Mouse (Mus musculus) right cerebral cortex, postnatal 4 days (tissue): ENCODE measurements around the gene Camkmt.

ENCODE experiments used
- DNase-seq: peaks from one replicate; pipeline ENCODE4 v3.0.0-alpha.2; 2022

The Camkmt gene

GRCm38 (mm10) chr17:85090120-85091099, at the start of gene Camkmt, which contains the start of gene Prepl:
Gene Camkmt (plus strand): TSS chr17:85090552.
Gene Prepl (minus strand): TSS chr17:85090241.
- DNase-seq: peak; percentile 90

GRCm38 (mm10) chr17:85040913-85041312, 49.4 kb upstream of the Camkmt start:
- DNase-seq: no peak

DNA sequence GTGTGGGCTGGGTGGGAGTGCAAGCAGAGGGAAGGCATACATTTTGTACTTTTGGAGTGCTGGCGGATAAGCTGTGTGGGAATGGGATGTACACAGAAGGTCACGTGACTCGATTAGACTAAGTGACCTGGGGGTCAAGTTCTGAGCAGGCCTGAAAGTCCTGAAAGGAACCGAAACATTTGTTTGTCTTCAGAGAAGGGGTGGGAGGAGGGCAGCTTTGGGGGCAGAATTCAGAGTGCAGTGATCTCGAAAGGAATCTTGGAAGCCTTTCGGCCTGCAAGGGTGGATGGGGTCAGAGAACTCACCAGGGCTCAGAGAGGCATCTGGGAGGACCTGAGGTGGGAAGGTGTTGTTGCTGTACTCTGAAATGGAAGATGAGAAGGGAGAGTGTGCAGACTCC, 47.9 kb upstream of the Camkmt start:
- DNase-seq: no peak

DNA sequence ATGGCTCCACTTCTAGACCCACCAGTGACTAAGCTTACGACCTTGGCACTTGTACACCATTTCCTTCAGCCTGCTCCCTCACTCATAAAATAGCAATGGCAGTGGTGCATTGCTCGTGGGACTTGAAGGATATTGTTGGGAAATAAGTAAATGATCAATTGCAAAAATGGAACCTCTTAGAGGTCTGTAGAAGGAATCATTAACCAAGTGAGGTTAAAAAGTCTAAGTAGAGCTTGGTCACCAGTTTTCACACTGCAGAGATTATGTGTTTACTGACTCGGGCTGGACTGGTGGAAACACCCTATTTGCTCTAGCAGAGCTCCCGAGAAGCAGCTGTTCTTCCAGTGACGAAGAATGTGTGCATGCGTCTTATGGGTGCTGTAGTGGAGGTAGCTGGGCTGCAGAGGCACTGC, 46.9 kb upstream of the Camkmt start:
- no peak for DNase-seq

GRCm38 (mm10) chr17:85044466-85044865, 45.9 kb upstream of the Camkmt start:
- no peak for DNase-seq

DNA sequence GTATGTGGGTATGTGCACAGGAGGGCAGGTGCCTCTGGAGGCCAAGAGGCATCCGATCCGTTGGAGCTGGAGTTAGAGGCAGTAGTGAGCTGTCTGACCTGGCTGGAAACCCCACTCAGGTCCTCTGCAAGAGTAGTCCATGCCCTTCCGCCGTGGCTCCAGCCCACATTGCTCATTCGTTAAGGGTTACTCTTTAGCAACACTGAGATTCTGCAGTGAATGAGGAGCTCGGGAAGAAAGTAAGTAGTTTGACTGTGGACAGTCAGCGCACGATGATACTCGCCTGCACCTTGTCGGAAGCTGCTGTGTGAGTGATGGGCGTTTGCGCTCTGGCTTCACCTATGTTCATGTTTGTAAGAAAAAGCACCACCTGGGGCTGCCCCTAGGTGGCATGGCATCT, 45.2 kb upstream of the Camkmt start:
- no peak for DNase-seq

DNA sequence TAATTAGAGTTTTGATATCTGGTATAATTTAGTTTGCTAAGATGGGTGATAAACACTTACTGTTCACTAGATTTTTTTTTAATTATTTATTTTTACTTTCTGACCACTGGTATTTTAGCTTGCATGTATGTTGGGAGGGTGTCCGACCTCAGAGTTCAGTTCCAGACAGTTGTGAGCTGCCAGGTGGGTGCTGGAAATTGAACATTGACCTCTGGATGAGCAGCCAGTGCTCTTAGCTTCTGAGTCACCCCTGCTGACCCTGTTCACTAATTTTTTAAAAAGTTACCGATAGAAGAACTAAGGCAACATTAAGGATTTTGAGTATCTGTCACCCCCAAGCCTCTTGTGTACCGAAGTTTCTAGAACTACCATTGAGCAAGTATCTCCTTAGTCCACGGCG, 42.0 kb upstream of the Camkmt start:
- DNase-seq: no peak

DNA sequence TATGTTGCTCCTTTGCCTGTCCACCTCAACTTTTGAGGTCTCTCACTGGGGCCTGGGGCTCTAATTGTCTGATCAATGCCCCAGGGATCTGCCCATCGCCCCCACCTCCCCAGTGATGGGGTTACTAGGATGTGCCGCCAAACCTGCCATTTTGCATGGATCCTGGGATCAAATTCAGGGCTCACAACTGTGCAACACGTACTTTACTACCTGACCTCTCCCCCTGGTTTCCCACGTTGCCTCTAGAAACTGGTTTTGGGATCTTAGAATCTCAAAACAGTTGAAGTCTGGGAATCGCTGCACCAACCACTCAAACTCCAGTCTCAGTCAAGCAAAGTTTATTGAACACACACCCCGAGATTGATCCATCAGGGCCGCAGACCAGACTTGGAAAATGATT, 32.1 kb upstream of the Camkmt start:
- DNase-seq: no peak

- DNase-seq: no peak
Measured at GRCm38 (mm10) chr17:85059136-85059535, 31.2 kb upstream of the Camkmt start.

DNA sequence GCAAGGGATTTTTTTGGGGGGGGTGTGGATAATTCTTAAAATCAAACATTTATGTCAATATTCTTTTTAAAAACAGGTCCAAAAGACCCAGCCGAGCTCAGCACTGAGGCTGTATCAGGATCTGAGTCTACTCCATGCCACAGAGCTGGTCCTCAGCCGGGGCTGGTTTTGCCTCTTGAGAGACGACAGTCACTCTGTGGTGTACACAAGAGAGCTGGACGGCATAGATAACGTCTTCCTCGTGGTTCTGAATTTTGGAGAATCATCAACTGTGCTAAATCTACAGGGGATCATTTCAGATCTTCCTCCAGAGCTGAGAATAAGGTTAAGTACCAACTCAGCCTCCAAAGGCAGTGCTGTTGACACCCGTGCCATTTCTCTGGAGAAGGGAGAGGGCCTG, 26.8 kb upstream of the Camkmt start:
- DNase-seq: no peak

DNA sequence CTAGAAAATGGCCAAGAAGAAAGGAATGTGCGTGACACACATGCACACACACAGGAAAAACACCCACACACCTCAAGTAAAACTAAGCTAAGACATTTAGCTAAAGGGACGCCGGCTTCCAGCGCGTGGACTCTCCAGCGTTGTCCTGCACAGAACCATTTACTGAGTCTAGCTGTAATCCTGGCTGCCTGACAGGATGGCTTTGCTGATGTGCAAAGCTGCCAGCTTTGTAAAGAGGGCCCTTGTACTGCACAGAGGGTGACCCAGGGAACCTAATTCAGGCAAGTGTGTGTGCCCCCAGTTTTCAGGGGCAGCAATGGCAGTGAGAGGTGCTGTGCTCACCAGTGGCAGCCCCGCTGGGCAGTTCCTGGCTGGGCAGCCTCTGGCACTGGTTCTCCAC, 23.0 kb upstream of the Camkmt start:
- no peak for DNase-seq

DNA sequence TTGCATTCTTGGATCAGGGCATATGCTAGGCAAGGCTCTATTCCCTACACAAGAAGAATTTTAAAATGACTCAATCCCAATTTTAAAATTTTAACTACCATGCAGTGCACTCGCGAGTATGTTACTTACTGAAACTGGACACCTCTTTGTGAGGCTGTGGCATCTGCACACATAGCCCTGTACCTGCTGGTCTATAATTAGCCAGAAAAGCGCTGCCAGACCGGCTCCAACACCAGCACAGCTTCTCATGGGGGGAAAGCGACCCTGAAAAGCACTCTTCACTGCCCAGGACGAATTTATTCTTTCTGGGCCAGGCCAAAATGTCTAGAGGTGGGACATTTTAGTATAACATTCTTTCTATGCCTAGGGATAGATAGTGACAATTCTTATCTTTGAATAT, 19.7 kb upstream of the Camkmt start:
- DNase-seq: no peak

DNA sequence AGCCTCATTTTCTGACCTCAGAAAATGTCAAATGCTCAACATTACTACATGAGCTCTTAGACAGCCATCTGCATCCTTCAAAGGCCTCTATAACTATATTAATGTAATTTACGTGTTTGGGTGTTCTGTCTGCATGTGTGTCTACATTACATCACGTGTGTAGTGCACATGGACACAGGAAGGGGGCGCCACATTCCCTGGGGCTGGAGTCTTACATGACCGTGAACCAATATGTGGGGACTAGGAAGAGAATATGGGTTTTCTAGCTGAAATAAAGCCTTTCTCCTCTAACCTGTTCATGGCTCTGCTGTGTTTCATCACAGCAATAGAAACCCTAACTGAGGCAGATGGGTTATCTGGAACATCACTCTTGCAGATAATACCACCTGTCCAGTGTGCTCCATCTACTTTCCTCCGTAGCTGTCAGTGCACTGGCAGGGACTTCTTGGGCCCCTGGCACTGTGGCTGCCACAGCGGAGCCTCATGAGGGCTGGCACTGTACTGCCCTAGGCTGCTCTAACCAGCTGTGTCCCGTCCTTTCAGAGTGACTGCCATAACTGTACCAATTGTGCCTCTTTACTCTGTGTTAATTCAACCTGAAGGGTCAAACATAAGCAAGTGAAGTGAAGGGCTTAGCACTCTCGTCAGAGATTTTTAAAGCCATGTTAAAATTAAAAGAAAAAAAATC, 19.1 kb upstream of the Camkmt start:
- no peak for DNase-seq

DNA sequence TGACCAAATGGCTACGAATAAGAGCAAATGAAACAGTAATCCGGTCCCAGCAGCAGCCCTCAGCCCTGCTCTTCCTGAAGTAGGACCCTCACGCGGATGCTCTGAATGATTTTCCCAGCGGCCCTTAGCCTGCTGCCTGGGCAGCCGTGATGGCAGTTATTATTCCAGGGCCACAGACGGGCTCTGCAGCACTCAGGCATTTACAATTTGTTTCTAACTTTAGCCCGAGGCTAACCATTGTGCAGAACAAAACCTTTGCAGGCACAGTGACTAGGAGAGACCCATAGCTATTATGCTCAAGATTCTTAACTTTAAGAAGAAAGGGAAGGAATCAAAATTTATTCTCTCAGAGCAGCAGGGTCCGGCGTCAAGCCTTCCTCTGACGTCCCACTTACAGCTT, 18.0 kb upstream of the Camkmt start:
- no peak for DNase-seq

GRCm38 (mm10) chr17:85073214-85073613, 17.1 kb upstream of the Camkmt start:
- DNase-seq: no peak

DNA sequence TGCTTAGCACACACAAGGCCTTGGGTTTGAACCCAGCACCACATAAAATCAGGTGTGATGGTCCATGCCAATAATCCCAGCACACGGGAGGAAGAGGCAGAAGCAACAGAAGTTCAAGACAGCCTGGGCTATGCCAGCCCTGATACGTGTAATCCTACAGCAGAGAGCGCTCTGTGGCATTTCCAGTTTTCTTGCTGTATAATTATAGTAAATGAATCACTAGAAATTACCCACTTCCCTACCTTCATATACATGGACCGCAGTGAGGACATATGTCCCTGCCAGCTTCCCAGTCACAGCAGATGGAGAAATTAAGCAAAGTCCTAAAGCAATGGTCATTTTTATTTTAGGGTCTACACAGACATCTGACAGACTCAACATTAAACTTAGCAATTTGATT, 16.3 kb upstream of the Camkmt start:
- DNase-seq: no peak

DNA sequence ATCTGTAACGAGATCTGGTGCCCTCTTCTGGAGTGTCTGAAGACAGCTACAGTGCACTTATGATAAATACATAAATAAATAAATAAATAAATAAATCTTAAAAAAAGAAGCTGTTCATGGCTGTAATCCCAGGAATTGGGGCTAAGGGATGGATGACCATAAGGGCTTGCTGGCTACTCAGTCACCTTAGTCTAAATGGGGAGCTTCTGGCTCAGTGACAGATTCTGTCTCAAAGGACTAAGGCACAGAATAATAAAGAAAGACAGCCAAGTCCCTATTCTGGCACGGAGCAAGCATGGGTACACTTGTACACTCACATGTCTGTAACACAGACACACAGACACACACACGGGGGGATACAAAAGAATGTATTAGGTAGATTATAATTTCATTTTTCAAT, 11.1 kb upstream of the Camkmt start:
- DNase-seq: no peak

- no peak for DNase-seq
Measured at GRCm38 (mm10) chr17:85080781-85081180, 9.6 kb upstream of the Camkmt start.

GRCm38 (mm10) chr17:85085335-85085734, 5.0 kb upstream of the Camkmt start:
- DNase-seq: no peak

DNA sequence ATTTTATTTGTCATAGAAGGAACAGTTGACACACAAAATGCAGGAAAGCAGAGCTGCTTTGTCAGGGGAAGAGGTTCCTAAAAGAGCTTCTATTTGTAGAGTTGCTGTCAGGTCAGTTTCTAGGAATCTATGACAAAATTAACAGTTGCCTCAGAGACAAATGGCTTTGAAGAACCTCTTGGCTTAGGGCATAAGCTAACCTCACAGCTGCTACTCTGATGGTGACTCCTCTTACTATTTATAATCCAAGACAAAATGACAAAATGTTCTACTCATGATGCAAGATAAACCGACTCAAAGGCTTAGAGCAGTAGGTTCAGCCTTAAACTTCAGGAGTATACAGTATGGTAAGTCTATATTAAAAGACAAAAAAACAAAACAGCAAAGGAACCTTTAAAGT, 3.9 kb upstream of the Camkmt start:
- DNase-seq: no peak

DNA sequence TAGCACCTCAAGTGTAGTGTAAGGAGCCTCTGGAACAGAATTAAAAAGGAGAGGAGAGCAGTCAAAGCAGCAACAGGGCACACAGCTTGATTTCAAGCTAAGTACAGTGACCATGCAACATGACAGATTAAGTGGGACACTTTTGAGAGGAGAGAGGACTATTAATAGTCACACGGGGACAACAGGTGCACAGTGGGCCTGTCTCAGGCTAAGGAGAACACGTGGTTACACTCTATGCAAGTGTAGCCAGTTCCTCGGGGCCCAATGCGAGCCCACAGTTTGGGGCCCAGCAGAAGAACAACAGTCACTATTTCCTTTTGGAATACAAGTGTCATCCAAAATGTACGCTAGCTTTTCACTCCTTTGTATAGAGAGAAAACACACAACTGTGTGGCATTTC, 2.8 kb upstream of the Camkmt start:
- no peak for DNase-seq

DNA sequence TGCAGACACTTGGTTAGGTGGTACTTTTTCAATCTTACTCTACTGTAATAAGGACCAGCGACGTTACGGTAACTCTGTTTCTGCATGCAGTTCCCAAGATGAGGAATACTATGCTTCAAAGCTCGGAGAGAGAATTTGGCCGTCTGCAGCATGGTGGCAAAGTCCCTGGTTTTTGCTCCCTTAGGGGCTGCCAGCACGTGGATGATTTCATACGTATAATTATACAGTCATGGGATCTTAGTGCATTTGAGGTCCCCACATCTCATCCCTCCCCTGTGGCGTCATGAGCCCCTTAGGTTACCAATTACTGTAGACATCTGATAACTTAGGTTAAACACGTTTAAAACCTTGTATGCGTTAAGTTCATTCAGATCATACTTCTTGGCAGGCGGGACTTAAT, 2.0 kb upstream of the Camkmt start:
- no peak for DNase-seq

DNA sequence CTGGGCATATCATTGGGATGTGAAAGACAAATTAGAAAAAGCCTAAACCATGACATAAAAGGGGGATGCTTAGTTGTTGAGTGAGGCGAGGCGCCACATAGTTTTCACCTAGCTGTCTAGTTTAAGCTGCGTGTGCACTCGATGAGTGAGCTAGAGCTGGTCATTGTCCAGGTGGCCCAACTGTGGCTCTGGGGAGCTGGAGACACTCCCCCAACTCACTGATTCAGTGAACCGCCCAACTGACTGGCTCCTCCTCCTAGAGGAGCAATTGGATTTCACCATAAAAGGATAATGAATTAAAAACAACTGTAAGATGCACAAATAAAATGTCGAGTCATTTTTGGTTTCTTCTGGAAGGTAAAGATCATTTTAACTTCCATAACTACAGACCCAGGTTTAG, 1.3 kb upstream of the Camkmt start:
- DNase-seq: no peak

DNA sequence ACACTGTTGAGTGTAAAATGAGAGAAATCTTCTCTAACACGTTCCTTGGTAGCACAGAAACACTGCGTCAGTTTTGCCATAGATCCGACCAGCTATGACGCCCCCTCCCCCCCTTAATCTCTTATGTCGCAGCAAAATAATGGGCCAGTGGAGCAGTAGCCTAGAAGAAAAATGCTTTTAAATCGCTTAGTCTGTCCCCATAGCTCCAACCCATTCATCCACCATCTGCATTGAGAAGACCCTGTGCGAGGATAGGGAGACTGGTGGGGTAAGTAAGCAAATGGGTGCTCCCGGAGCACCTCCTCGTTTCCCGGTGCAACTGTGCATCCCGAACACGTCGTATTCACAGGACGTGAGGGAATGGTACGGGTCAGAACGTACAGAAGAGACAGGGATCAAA, 731 bp upstream of the Camkmt start:
- peak; percentile 23 for DNase-seq
